Mouse (Mus musculus) liver, embryonic 14.5 days (tissue): ENCODE results near the gene Phyh.

Experiments
- CTCF ChIP-seq: IDR thresholded peaks from 2 replicates; pipeline ENCODE4 v1.5.1; 2016; ENCODE audit warnings: antibody characterized with exemption, low read depth, control low read depth
- EP300 ChIP-seq: IDR thresholded peaks from 2 replicates; pipeline ENCODE4 v1.6.1; 2016; ENCODE audit warnings: antibody characterized with exemption, low read depth

DNA sequence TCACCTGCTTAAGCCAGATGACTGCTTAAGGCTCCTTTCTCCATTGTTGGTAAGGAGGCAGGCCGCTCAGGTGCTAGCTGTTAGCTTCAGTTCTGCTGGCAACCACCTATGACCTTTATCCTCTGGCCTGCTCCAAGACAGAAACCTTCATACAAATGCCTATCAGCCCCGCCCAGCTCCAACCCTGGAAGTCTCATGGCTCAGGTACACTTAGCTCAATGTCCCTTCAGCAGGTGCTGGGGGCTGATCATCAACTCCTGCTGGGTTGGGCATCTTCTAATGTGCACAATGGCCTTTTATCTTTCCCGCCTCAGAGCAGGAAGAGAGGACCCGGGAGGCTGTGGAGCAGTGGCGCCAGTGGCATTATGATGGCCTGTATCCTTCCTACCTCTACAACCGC is 66.2 kb downstream of the Phyh start:
- no peak for TF ChIP-seq CTCF
- no peak for TF ChIP-seq EP300
